Mouse (Mus musculus): ENCODE measurements around the gene Fcgrt.

Gene Fcgrt

DNA sequence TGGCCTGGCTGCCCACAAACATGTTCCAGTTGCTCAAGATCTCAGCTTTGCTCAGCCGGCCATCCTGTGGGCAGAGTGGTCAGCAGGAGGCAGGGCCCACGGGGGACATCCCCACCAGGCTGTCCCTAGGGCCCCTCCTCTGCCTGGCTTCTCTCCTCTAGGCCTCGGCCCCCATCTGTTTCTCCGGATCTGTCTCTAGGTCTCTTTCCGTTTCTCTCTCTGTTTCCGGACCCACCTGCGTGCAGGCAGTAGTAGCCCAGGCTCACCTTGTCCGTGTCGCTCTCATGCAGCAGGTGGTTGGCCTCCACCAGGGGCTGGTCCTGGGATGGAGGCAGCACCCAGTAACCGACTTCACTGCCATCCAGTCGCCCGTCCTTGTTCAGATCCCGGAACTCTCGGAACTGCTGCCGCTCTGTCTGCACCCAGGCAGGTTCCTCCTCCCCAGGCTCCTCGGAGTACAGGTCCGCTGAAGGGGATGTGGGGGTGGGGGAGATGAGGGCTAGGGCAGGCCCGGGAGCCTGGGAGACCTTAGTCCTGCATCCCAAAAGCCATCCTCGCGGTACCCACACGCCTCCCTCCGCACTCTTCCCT lies 20.3 kb downstream of the Fcgrt start:
- DNase-seq (ENCODE audit: low read depth, low spot score), result no peak

- peak; percentile 77 for DNase-seq (ENCODE audit: low read depth, low spot score)
These were observed 21.0 kb downstream of the Fcgrt start for GRCm38 (mm10) chr7:45082401-45083299.

DNA sequence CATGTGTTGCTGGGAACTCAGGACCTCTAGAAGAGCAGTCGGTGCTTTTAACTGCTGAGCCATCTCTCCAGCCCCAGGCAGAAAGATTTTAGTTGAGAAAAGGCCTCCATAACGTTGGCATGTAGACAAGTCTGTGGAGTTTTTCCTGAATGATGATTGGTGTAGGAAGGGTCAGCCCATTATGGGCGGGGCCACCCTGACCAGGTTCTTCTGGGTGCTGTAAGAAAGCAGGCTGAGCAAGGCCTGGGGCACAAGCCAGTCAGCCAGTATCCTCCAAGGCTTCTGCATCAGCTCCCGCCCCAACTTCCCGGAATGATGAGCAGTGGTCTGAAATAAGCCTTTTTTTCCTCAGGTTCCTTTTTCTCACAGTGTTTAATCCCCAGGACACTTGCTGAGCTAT lies 22.6 kb downstream of the Fcgrt start:
- peak; percentile 81 for DNase-seq (ENCODE audit: low read depth, low spot score)

DNA sequence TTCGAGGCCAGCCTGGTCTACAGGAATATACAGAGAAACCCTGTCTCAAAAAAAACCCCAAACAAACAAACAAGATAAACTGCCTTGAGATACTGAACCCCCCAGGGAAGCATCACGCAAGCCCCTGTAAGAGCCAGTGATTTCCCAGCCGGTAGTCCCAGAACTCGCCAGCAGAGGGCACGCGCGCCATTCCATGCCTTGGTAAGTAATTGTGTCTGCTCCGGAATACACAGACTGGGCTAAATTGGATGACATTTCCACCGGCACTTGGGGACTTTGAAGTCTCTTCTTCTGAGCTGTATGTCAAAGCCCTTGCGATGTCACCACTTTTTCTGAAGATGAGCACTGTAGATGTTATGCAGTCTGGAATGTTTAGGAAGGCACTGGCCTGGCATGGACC lies 23.8 kb downstream of the Fcgrt start:
- DNase-seq (ENCODE audit: low read depth, low spot score), result peak; percentile 89

- peak; percentile 83 for DNase-seq (ENCODE audit: low read depth, low spot score)
These were observed 25.1 kb downstream of the Fcgrt start for GRCm38 (mm10) chr7:45078513-45078912.

DNA sequence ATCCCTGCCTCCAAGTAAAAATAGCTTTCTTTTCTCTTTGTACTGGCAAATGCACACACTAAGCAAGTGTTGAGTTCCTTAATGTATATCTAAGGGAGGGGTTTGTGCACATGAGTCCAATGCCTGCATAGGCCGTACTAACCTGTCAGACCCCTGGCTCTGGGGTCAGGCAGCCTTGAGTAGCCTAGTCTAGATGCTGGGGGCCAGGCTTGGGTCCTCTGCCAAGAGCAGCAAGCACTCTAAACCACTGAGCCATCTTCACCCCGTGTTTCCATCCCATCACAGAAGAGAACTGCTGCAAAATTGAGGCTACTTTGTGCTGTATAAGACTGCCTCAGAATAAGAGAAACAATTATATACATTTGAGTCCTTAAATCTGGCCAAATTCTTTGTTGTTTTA lies 25.8 kb downstream of the Fcgrt start:
- no peak for DNase-seq (ENCODE audit: low read depth, low spot score)

DNA sequence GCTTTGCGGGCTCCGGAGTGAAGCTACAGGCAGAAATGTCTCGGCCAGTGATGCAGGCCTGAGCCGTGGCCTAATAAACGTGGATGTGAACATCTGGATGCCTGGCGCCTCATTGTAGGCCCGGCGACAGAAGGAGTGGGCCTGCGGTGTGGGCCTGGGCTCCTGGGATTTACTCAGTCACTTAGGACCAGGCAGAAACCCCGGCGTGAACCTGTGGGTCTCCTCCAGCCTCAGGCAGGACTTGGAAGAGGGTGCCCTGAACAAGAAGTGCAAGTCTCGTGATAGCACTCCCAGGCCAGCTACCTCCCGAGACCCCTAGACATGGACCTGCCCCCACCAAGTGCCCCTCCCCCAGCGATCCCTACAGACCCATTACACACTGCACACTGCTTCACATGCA lies 26.3 kb downstream of the Fcgrt start:
- no peak for DNase-seq (ENCODE audit: low read depth, low spot score)

- DNase-seq (ENCODE audit: low read depth, low spot score), result no peak
These were observed 27.1 kb downstream of the Fcgrt start for GRCm38 (mm10) chr7:45076501-45076900.

- DNase-seq (ENCODE audit: low read depth, low spot score), result no peak
These were observed 28.2 kb downstream of the Fcgrt start for GRCm38 (mm10) chr7:45075405-45075804.

GRCm38 (mm10) chr7:45073949-45074348 lies 29.7 kb downstream of the Fcgrt start:
- DNase-seq (ENCODE audit: low read depth, low spot score), result no peak

DNA sequence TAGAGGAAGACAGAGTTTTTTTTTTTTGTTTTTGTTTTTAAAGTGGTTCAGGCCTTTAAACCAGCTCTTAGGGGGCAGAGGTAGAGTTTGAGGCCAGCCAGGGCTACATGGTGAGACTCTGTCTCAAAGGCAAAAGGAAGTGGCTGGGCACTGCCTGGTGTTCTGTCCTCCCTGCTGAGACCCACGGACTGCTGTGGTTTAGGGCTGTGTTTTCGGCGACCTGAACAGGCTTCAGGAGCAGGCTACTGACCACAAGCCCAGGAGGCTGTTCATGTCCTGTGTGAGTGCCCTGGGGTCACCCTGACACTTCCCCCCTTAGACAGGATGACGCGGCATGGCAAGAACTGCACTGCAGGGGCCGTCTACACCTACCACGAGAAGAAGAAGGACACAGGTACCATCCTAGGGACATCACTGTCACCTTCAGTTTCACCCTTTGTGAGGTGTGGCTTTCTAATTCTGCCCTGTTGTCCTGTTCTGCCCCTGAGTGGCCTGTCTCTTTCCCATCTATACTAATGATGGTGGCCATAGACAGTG lies 30.4 kb downstream of the Fcgrt start:
- DNase-seq (ENCODE audit: low read depth, low spot score), result no peak

DNA sequence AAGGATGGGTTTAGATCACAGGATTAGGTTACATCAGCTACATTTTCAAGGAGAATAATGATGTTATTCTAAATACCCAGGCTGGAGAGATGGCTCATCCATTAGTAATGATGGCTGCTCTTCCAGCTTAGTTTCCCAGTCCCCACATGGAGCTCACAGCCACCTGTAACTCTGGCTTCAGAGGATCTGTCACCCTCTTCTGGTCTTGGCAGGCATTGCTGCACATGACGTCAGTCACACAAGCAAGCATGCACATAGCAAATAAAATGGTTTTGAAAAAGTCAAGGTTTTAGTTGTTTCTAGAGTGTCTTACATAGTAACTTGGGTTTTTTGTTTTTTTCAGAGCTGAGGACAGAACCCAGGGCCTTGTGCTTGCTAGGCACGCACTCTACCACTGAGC lies 31.4 kb downstream of the Fcgrt start:
- DNase-seq (ENCODE audit: low read depth, low spot score), result peak; percentile 83

DNA sequence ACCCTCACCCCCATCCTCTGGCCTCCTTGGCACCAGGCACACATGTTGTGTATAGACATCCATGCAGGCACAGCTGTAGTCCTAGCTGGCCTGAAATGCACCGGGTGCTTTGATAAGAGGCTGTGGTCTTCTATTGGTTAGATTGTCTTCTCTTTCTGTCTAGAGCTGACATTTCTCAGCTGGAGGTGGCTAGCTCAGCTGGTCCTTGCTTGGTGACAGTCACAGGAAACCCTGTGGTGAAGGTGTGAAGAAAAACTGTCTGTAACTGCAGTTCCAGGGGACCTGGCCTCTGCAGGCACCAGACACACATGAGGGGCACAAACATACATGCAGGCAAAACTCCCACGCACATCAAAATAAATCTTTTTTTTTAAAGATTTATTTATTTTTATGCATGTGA lies 34.0 kb downstream of the Fcgrt start:
- DNase-seq (ENCODE audit: low read depth, low spot score), result no peak

GRCm38 (mm10) chr7:45068000-45068318 lies 35.7 kb downstream of the Fcgrt start:
- DNase-seq (ENCODE audit: low read depth, low spot score), result peak; percentile 95

DNA sequence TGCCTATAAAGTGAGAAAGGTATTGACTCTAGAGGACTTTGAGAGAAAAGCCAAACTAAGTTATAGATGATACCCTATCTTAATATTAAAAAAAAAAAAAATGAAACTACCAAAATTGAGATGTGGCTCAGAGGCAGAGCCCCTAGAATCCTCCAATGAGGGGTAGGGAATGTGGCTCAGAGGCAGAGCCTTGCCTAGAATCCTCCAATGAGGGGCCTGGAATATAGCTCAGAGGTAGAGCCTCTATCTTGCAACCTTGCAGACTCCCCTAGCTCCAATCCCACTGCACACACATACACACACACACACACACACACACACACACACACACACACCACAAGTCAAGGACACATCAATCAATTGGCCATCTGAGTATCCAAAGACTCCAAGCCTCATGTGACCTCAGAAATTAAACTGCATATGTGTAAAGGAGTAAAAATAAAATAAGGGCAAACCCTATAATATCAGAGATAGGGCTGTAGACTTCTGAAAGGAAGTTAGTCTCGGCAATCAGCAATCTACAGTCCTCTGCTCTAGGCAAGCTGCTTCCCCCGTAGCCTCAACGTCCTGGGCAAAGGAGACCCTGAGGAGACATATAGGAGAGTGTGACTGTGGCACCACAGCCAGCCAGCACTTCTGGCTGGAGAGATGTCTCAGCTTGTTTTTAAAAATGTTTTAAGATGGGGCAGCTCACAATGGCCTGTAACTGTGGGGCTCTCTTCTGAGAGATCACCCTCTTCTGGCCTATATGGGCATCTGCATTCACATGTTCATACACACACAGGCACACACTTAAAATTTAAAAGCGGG lies 36.3 kb downstream of the Fcgrt start:
- no peak for DNase-seq (ENCODE audit: low read depth, low spot score)

- DNase-seq (ENCODE audit: low read depth, low spot score), result peak; percentile 100
These were observed 41.3 kb downstream of the Fcgrt start, which contains the start of the genes Nosip and Prrg2 for GRCm38 (mm10) chr7:45062239-45062835. Nosip (plus strand) TSS chr7:45062429. Prrg2 (minus strand) TSS chr7:45062677.

GRCm38 (mm10) chr7:45061532-45062075 lies 42.0 kb downstream of the Fcgrt start:
- DNase-seq (ENCODE audit: low read depth, low spot score), result peak; percentile 66

GRCm38 (mm10) chr7:45060632-45061122 lies 43.0 kb downstream of the Fcgrt start:
- DNase-seq (ENCODE audit: low read depth, low spot score), result no peak

DNA sequence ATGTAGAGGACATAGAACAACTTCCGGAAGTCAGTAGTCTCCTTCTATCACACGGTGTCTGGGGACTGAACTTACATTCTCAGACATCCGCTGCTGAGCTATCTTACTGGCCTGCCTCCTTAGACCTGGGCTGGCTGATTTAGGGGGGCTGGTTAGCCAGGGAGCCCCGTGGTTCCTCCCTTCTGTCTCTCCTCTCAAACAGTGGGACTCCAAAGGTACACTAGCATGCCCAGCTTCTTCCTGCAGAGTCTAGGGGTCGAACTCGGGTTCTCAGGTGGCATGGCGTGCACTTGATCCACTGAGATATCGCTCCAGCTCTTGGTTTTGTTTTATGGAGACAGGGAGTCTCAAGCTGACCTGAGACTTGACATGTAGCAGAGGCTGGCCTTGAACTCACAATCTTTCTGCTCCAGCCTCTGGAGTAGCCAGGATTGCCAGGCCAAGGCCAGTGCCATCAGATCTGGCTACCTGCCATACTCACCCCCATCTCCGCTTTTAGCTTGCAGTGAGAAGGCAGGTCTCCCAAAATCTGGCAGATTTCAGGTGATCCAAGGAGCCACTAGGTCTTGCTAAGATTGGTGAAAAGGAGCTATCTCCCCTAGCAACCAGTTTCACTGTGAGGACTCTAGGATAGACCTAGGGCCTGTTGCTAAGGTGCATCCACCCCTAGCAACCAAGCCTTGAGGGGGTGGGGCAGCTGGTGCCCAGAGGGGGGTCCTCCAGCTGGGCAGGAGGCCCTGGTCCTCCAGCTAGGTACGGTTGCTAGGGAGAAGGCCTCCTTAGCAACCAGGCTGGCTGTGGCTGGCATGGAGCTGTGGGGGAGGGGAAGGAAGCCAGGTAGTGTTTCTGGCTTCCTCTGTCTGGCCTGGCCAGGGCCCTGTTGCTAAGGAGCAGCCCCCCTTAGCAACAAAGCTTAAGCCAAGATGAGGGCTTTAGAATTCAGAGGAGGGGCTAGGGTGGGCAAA lies 44.8 kb downstream of the Fcgrt start:
- DNase-seq (ENCODE audit: low read depth, low spot score), result peak; percentile 69

GRCm38 (mm10) chr7:45056972-45057348 lies 46.7 kb downstream of the Fcgrt start:
- no peak for DNase-seq (ENCODE audit: low read depth, low spot score)
